Mouse (Mus musculus): ENCODE results near the gene Lama5. TPM values are rescaled to one million over a fixed set of nuclear protein-coding genes. Genes with fewer than 3 reads are reported as not detected.
"Not testable (repeated sequence)": the region's sequence is repeated elsewhere in the genome, so short reads cannot be mapped to it uniquely, and the experiment has no call there.

The Lama5 gene
- polyA plus RNA-seq, 1 experiment from 2014 or later, result 6.4 TPM

DNA sequence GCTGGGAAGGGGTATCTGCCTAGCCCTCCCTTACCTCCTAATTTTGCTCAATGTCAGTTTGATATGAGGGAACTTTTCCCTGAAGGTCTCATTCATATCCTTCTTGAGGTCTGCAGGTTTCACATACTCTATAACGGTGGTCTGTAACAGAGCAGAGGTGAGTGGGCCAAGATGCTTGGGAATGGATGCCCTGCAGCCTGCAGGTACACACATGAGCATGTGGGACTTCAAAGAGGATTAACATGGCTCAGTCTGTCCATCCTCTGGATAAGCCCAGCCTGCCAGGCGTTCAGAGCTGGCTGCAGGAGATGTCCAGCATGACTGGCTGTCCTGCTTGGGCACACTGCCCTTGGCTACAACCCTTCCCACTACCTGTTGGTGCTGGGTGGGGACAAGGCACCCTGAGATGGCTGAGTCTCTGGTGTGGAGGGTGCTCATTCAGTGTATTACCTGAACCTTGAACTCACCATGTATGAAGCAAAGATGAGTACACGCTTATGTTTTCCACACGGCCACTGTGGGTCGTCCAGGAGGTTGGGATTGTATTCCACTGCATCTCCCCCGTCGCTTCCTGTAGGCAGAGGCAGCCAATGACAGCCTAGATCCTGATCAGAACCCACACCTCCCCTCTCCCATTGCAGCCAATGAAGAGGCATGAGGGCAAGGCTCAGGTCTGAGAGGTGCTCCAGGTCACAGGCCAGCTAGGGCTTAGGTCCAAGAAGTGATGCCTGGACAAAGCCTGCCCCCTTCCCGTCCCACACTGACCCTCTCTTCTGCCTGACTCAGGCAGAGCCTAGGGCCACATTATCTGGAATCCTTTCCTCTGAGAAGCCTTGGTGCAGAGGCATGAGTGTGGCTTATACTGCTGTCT lies 35.2 kb upstream of the Lama5 start:
- H3K9me3 ChIP-seq (replicated peaks), result no peaks in the 10 kb centered on the region
- no peak overlapping the region for H3K4me3 ChIP-seq
- peaks cover 25% of the 10 kb centered on the region for H3K4me1 ChIP-seq
- no peaks in the 10 kb centered on the region for H3K27me3 ChIP-seq (ENCODE audit: low read depth, poor library complexity, severe bottlenecking)
- no peak overlapping the region for H3K27ac ChIP-seq (replicated peaks)
- WGBS, result 67% methylated on average over 8 of the region's 8 CpGs
- peaks cover 71% of the 10 kb centered on the region for H3K36me3 ChIP-seq
- no peak for DNase-seq (ENCODE audit: low spot score)

DNA sequence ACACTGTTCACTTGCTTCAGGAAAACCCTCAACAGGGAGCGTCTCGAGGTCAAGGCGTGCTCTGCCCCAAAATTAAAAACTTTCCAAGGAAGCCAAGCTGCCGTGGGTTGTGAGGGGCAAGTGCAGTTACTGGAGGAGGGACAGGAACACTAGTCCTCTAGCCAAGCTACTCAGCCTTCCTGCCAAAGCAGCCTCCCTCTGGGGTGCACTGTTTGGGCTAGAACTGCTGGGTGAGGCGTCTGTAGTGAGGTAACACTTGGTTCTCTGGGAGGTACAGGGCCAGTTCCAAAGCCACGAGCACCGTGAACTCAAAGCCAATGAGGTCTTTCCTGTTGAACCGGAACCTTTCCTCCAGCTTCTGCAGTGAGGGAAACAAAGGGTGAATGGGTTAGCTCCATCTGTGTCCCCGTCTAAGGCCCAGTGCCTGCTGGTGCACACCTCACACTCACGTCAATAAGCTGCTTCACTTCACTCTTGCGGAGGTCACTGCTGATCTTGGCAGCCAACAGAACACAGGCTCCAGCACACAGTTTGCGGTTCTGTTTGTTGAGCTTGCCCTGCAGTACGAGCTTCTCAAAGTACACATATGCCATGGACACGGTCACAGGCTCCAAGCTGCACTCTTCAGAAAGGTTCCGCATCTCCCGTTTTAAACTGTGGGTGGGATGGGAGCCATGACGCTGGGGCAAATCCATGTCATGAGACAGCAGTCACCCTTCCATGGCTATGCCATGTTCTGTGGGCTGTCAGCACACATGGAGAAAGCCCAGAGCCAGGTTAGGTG lies 34.4 kb upstream of the Lama5 start:
- not testable (repeated sequence) for H3K27me3 ChIP-seq (ENCODE audit: low read depth, poor library complexity, severe bottlenecking); H3K4me3 ChIP-seq; H3K27ac ChIP-seq (replicated peaks); H3K9me3 ChIP-seq (replicated peaks); DNase-seq (ENCODE audit: low spot score)
- 77% methylated on average over 17 of the region's 17 CpGs for WGBS
- Histone ChIP-seq H3K36me3 (peaks cover 70% of the 10 kb centered on the region), H3K4me1 (peaks cover 27% of the 10 kb centered on the region)

DNA sequence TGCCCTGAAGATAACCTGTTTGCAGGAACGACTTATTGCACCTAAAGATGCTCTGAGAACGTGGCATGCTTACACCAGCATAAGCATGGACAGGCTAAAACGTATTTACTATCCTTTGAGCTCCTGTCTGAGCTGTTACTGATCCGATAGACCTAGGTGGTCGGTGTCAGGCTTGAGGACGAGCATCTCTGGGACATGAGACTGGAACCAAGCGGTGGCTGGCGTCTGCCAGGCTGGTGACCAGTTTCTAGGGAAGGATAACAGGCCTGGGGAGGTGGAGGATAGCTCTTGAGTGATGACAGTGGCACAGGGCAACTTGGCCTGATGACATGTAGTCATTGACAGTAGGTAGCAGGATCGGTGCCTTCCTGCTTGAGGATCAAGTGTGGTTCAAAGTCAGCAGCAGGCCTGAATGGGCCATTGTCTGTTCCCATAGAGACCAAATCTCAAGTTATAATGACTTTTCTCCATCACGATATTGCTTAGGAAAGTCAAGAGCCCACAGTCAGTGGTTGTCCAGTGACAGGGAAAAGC lies 33.4 kb upstream of the Lama5 start:
- WGBS, result 85% methylated on average over 10 of the region's 10 CpGs
- Histone ChIP-seq H3K4me1 (peaks cover 27% of the 10 kb centered on the region), H3K36me3 (peaks cover 62% of the 10 kb centered on the region), H3K4me3 (peak overlapping the region; percentile 4; the same call in 1 of the 2 replicates)
- DNase-seq (ENCODE audit: low spot score); H3K27me3 ChIP-seq (ENCODE audit: low read depth, poor library complexity, severe bottlenecking); H3K27ac ChIP-seq (replicated peaks); H3K9me3 ChIP-seq (replicated peaks): not testable (repeated sequence)

DNA sequence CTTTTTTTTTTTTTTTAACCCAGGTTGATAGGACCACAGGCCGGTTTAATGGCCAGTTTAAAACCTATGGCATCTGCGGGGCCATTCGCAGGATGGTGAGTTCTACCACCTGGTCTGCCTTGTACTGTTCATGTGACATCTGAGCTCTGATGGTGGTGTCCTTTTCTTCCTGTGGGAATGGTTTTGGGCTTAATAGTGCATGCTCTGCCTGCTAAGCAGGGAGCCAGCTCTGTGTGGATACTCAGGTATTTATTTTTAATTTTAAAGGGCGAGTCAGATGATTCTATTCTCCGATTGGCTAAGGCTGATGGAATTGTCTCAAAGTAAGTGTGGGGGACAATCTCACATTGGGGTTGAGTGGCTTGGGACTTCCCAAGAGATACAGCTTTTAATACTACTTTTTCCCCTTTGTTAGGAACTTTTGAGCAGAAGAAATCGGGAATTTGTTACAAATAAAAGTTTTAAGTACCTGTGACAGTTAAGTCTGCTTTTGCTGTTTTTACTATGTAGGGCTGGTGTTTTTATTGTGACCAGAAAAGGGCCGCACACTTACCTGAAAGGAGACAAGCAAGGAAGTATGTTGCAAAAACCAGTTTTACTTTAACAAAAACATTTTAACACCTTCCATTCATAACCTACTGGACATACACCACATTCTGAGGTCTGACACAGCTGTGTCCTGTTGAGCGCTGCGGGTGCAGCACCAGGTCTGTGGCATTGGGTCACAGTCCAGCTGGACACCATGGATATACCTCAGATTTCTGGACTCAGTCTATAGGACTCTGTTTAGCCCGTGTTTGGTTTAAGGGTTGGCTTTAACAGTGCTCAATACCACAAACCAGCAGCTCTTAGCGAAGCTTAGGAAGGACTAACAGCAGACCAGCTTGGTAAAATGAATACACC lies 32.6 kb upstream of the Lama5 start:
- Histone ChIP-seq H3K27me3 (ENCODE audit: low read depth, poor library complexity, severe bottlenecking) (no peaks in the 10 kb centered on the region), H3K4me1 (peaks cover 27% of the 10 kb centered on the region), H3K9me3 (replicated peaks) (no peaks in the 10 kb centered on the region), H3K4me3 (peak overlapping the region; percentile 81), H3K36me3 (peaks cover 54% of the 10 kb centered on the region), H3K27ac (replicated peaks) (peak overlapping the region; percentile 91)
- WGBS, result 55% methylated on average over 11 of the region's 11 CpGs
- DNase-seq (ENCODE audit: low spot score), result no peak

DNA sequence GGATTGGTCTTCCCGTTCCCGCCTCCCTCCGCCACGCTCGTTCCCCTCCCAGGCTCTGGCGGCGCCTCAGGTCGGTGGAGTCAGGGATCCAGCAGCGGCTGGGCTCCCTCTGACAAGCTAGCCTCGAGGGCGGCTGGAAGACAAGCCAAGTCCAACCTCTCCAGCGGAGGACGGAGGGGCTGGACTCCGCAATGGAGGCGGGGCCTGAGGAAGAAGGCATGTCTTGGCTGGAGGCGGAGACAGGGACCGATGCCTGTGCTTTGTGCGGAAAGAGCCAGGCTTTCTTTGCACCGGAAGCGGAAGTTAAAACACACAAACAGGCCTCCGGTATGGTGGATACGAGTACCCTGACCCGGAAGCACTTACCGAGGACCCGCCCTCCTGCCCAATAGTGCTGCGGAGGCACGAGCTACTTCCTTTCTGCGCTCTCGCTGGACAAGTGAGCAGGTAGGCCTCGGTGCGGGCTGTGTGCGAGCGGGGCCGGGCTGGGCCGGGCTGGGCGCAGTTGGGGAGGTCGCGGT lies 31.4 kb upstream of the Lama5 start, which contains the start of gene Rps21:
Rps21 (plus strand) TSS at position 377 of the 521 bp plus-strand sequence.
- peaks cover 42% of the 10 kb centered on the region for H3K36me3 ChIP-seq
- WGBS, result under 1% methylated on average over 38 of the region's 38 CpGs
- H3K27ac ChIP-seq (replicated peaks), result peak within 1 kb of the TSS; percentile 91
- peak; percentile 98 for DNase-seq (ENCODE audit: low spot score)
- H3K4me1 ChIP-seq, result peaks cover 27% of the 10 kb centered on the region
- peak within 1 kb of the TSS; percentile 81 for H3K4me3 ChIP-seq
- no peaks in the 10 kb centered on the region for H3K9me3 ChIP-seq (replicated peaks)
- no peaks in the 10 kb centered on the region for H3K27me3 ChIP-seq (ENCODE audit: low read depth, poor library complexity, severe bottlenecking)

DNA sequence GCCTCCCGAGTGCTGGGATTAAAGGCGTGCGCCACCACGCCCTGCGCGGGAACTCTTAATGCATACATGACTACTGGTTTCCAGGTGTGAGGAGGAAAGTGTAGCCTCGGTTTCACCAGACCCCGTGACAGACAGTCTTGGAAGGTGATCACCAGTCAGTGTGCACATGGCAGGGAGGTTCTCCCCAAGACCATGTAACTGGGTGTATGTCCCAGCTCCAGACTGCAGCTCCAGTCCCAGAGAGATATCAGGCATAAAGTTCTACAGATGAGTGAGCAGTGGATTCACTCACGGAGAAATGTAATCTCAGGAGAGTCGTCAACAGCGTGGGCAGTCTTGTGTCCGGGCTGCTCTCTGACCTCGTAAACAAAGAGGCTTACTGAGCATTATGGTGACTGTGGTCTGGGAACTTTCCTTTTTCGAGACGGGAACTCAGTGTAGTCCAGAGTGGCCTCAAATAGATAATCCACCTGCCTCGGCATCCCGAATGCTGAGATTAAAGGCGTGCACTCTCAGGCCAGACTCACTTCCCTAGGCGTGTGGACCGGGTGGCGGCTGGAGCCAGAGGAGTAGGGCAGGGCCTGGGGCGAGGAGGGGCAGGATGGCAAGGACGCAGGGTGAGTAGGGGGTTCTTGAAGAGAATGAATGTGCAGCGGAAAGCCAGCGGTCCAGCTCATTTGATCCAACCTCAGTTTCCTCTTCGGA lies 30.8 kb upstream of the Lama5 start:
- Histone ChIP-seq H3K4me1 (peaks cover 33% of the 10 kb centered on the region), H3K9me3 (replicated peaks) (no peaks in the 10 kb centered on the region), H3K4me3 (peak overlapping the region; percentile 81), H3K27me3 (ENCODE audit: low read depth, poor library complexity, severe bottlenecking) (no peaks in the 10 kb centered on the region), H3K27ac (replicated peaks) (peak overlapping the region; percentile 91), H3K36me3 (peaks cover 36% of the 10 kb centered on the region)
- DNase-seq (ENCODE audit: low spot score), result no peak
- 25% methylated on average over 26 of the region's 26 CpGs for WGBS

DNA sequence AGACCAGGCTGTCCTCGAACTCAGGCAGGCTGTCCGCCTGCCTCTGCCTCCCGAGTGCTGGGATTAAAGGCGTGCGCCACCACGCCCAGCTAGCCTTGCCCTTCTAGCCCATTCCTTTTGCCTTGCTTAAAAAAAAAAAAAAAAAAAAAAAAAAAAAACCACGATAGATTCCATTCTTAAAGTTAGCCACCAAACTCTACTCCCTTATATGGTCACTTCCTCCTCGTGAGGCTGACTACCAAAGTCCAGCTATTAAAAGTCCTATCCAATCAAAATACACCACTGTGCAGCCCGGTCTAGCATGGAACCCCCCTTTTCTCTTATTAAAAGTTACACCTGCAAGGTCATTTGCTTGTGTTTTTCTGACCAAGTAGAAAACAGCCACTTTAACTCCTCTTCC lies 30.0 kb upstream of the Lama5 start:
- 88% methylated on average over 9 of the region's 9 CpGs for WGBS
- DNase-seq (ENCODE audit: low spot score), result no peak
- Histone ChIP-seq H3K4me3 (peak overlapping the region; percentile 81), H3K9me3 (replicated peaks) (no peaks in the 10 kb centered on the region), H3K27ac (replicated peaks) (peak overlapping the region; percentile 91; the same call in 1 of the 2 replicates), H3K27me3 (ENCODE audit: low read depth, poor library complexity, severe bottlenecking) (no peaks in the 10 kb centered on the region), H3K36me3 (peaks cover 29% of the 10 kb centered on the region), H3K4me1 (peaks cover 39% of the 10 kb centered on the region)

DNA sequence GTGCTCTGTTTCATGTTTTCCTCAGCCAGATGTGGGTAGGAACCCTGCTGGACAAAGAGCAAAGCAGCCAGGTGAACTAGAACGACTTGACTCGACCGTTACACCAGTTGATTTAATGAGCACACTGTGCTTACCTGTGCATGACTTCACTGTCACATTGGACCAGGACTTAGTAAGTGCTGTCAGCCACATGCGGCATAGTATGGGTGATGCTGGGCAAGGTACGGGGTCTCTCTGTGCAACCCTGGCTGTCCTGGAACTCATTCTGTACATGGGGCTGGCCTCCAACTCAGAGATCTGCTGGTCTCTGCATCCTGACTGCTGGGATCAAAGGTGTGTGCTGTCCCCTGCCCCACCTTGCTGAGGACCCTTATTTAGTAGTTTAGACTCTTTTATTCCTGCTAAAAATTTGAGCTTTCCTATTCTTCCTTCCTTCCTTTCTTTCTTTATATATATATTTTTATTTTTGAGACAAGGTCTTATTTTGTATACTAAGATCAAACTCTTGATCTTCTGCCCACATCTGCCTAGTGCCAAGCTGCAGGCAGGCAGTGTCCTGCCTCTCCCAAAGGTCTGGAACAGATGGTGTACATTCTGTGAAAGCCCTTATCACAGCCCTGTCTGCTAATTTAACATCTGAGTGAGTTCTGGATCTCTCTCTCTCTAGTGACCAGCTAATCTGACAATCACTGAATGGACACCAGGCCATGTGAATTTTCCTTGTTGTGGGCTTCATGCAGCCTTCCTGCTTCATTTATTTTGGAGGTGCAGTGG lies 29.0 kb upstream of the Lama5 start:
- H3K27me3 ChIP-seq (ENCODE audit: low read depth, poor library complexity, severe bottlenecking), result no peaks in the 10 kb centered on the region

DNA sequence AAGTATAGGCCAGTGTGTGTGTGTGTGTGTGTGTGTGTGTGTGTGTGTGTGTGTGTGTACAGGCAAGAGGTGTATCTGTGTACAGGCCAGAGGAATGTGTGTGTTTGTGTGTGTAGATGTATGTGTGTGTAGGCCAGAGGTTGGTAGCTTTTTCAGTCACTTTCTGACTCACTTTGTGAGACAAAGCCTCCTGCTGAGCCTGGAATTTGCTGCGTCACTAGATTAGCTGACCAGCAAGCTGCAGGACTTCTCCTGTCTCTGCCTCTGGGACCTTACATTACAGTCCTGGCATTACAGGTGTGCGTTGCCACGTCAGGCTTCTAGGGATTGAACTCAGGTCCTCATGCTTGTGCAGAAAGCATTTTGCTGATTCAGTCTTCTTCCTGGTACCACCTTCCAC lies 26.2 kb upstream of the Lama5 start:
- 0 out of 2 replicates have a peak overlapping the region, but pooled peaks have one; percentile 18 for H3K4me3 ChIP-seq
- 41% methylated on average over 3 of the region's 3 CpGs for WGBS
- H3K27me3 ChIP-seq (ENCODE audit: low read depth, poor library complexity, severe bottlenecking), result no peaks in the 10 kb centered on the region
- H3K9me3 ChIP-seq (replicated peaks), result no peaks in the 10 kb centered on the region
- peaks cover 30% of the 10 kb centered on the region for H3K4me1 ChIP-seq
- no peaks in the 10 kb centered on the region for H3K36me3 ChIP-seq
- H3K27ac ChIP-seq (replicated peaks), result peak overlapping the region; percentile 23; the same call in 1 of the 2 replicates
- DNase-seq (ENCODE audit: low spot score), result no peak

More for the DNA sequence above, 29.0 kb upstream of the Lama5 start:
- Histone ChIP-seq H3K27ac (replicated peaks) (no peak overlapping the region), H3K4me1 (peaks cover 40% of the 10 kb centered on the region), H3K36me3 (peaks cover 18% of the 10 kb centered on the region), H3K4me3 (no peak overlapping the region), H3K9me3 (replicated peaks) (no peaks in the 10 kb centered on the region)
- DNase-seq (ENCODE audit: low spot score), result no peak
- WGBS, result 94% methylated on average over 5 of the region's 5 CpGs

DNA sequence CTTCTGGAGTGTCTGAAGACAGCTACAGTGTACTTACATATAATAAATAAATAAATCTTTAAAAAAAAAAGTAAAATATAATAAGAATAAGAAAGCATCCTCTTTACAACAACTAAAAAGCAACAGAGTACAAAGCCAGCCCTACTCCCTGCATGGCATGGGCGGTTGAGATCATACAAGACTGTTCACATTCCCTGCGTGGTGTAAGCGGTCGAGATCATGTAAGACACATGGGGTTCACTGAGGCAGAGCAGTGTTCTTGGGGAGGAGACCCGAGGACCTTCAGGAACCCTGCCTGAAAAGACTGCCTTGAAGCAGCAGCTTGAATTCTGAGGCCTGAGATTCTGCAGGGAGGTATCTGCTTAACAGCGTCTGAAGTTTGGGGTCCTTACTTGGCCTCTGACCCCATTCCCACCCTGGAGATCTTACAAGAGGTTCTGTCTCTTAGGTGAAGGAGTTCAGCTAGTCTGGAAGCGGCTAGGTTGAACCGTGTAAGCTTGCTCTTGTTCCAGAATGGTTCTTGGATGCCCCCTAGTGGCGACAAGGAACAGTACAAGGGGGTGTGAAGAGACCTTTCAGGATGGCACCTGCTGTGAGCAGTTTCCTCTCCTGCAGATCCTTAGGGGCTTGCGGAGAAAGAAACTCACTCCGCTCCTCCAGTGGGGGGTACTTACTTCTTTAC lies 25.4 kb upstream of the Lama5 start:
- peak; percentile 80 for DNase-seq (ENCODE audit: low spot score)
- H3K27me3 ChIP-seq (ENCODE audit: low read depth, poor library complexity, severe bottlenecking), result no peaks in the 10 kb centered on the region
- H3K4me3 ChIP-seq, result 0 out of 2 replicates have a peak overlapping the region, but pooled peaks have one; percentile 2
- H3K36me3 ChIP-seq, result no peaks in the 10 kb centered on the region
- 35% methylated on average over 11 of the region's 11 CpGs for WGBS
- peaks cover 22% of the 10 kb centered on the region for H3K4me1 ChIP-seq
- H3K27ac ChIP-seq (replicated peaks), result peak overlapping the region; percentile 23; the same call in 1 of the 2 replicates
- H3K9me3 ChIP-seq (replicated peaks), result no peaks in the 10 kb centered on the region
